Mouse (Mus musculus) MEL (cell line): ENCODE measurements at regions not wholly inside any gene's neighbourhood (a gene's known extent, or its start where the extent isn't known, plus 50 kb on each side); places are given as distances from the start of the nearest gene placed in this dataset.

Source experiments
- DNase-seq: peaks from one replicate; pipeline ENCODE4 v3.0.0; 2011; ENCODE audit warnings: low read depth, low spot score
- H3K27ac ChIP-seq: 2 replicates; pipeline ENCODE4 v1.5.1; 2012; ENCODE audit warnings: low read depth, mild to moderate bottlenecking, control low read depth, low read length, moderate library complexity; ENCODE audit not compliant: control insufficient read depth
- H3K27me3 ChIP-seq, 2 experiments: fragments of 150-350 bp in 1 of 2; sonication (generic) in 1 of 2; 2 replicates each; pipeline ENCODE4 v1.6.1; 2012; ENCODE audit warnings: low read length in 2 of 2, mild to moderate bottlenecking in 2 of 2, improper control_type of control experiment in 1 of 2, moderate library complexity in 1 of 2; ENCODE audit not compliant: insufficient read depth in 2 of 2, control insufficient read depth in 1 of 2
- H3K36me3 ChIP-seq, 2 experiments: 2 replicates each; pipeline ENCODE4 v1.6.1; 2012 to 2014; ENCODE audit warnings: low read length in 2 of 2, improper control_type of control experiment in 1 of 2, inconsistent platforms in 1 of 2, mild to moderate bottlenecking in 1 of 2; ENCODE audit not compliant: insufficient read depth in 2 of 2, control insufficient read depth in 1 of 2
- H3K4me1 ChIP-seq, 2 experiments: fragments of 150-350 bp in 1 of 2; sonication (generic) in 1 of 2; 2 replicates each; pipeline ENCODE4 v1.6.1; 2012; ENCODE audit warnings: low read length in 2 of 2, improper control_type of control experiment in 1 of 2, mild to moderate bottlenecking in 1 of 2; ENCODE audit not compliant: insufficient read depth in 2 of 2, control insufficient read depth in 1 of 2
- H3K4me3 ChIP-seq, 2 experiments: fragments of 150-350 bp in 1 of 2; sonication (generic) in 1 of 2; 2 replicates each; pipeline ENCODE4 v1.5.1; 2012; ENCODE audit warnings: low read depth in 2 of 2, low read length in 2 of 2, mild to moderate bottlenecking in 2 of 2, moderate library complexity in 2 of 2, control low read depth in 1 of 2, improper control_type of control experiment in 1 of 2; ENCODE audit not compliant: control insufficient read depth in 1 of 2, insufficient read depth in 1 of 2
- H3K79me2 ChIP-seq: 2 replicates; pipeline ENCODE4 v1.6.1; 2012; ENCODE audit warnings: mild to moderate bottlenecking, low read length, moderate library complexity; ENCODE audit not compliant: control insufficient read depth, poor library complexity, insufficient read depth
- H3K9ac ChIP-seq: 2 replicates; pipeline ENCODE4 v1.6.1; 2012; ENCODE audit warnings: low read depth, mild to moderate bottlenecking, control low read depth, low read length, moderate library complexity; ENCODE audit not compliant: control insufficient read depth, poor library complexity, severe bottlenecking
- H3K9me3 ChIP-seq: fragments of 150-350 bp; sonication (generic); replicated peaks from 2 replicates; pipeline ENCODE4 v1.6.1; 2012; ENCODE audit warnings: mild to moderate bottlenecking, low read length, improper control_type of control experiment, moderate library complexity; ENCODE audit not compliant: insufficient read depth
- BHLHE40 ChIP-seq: IDR thresholded peaks from 2 replicates; pipeline ENCODE4 v1.6.1; 2012; ENCODE audit warnings: low read depth, mild to moderate bottlenecking, inconsistent platforms, low read length, improper control_type of control experiment, borderline replicate concordance
- E2F4 ChIP-seq: IDR thresholded peaks from 2 replicates; pipeline ENCODE4 v1.6.1; 2011; ENCODE audit warnings: low read depth, low read length, improper control_type of control experiment, borderline replicate concordance
- ELF1 ChIP-seq: IDR thresholded peaks from 2 replicates; pipeline ENCODE4 v1.6.1; 2014; ENCODE audit warnings: low read depth, mild to moderate bottlenecking, inconsistent platforms, low read length, improper control_type of control experiment, moderate library complexity
- EP300 ChIP-seq, 2 experiments: IDR thresholded peaks; 2 replicates each; pipeline ENCODE4 v1.6.1; 2011; ENCODE audit warnings: improper control_type of control experiment in 2 of 2, low read length in 2 of 2, low read depth in 1 of 2, mild to moderate bottlenecking in 1 of 2
- ETS1 ChIP-seq: IDR thresholded peaks from 2 replicates; pipeline ENCODE4 v1.6.1; 2012; ENCODE audit warnings: low read depth, mild to moderate bottlenecking, inconsistent platforms, low read length, improper control_type of control experiment, moderate library complexity
- GABPA ChIP-seq: IDR thresholded peaks from 2 replicates; pipeline ENCODE4 v1.6.1; 2012; ENCODE audit warnings: low read depth, mild to moderate bottlenecking, inconsistent platforms, low read length, improper control_type of control experiment, moderate library complexity
- GATA1 ChIP-seq: IDR thresholded peaks from 2 replicates; pipeline ENCODE4 v1.6.1; 2011; ENCODE audit warnings: low read depth, low read length, improper control_type of control experiment
- HCFC1 ChIP-seq: IDR thresholded peaks from 2 replicates; pipeline ENCODE4 v1.6.1; 2012; ENCODE audit warnings: low read depth, mild to moderate bottlenecking, inconsistent platforms, low read length, improper control_type of control experiment, moderate library complexity
- MAFK ChIP-seq: IDR thresholded peaks from 2 replicates; pipeline ENCODE4 v1.6.1; 2011; ENCODE audit warnings: low read depth, mild to moderate bottlenecking, low read length, improper control_type of control experiment, borderline replicate concordance
- MAX ChIP-seq: IDR thresholded peaks from 2 replicates; pipeline ENCODE4 v1.6.1; 2011; ENCODE audit warnings: low read length, improper control_type of control experiment
- MAZ ChIP-seq: IDR thresholded peaks from 2 replicates; pipeline ENCODE4 v1.6.1; 2012; ENCODE audit warnings: low read depth, mild to moderate bottlenecking, inconsistent platforms, low read length, improper control_type of control experiment
- MEF2A ChIP-seq: IDR thresholded peaks from 2 replicates; pipeline ENCODE4 v1.6.1; 2014; ENCODE audit warnings: low read depth, mild to moderate bottlenecking, inconsistent platforms, low read length, improper control_type of control experiment; ENCODE audit not compliant: poor library complexity, insufficient replicate concordance, severe bottlenecking; ENCODE audit errors: extremely low read depth
- MYB ChIP-seq: IDR thresholded peaks from 2 replicates; pipeline ENCODE4 v1.6.1; 2011; ENCODE audit warnings: mild to moderate bottlenecking, low read depth, low read length, improper control_type of control experiment
- MYC ChIP-seq: IDR thresholded peaks from 2 replicates; pipeline ENCODE4 v1.6.1; 2011; ENCODE audit warnings: low read depth, mild to moderate bottlenecking, low read length, improper control_type of control experiment, moderate library complexity
- NELFE ChIP-seq: IDR thresholded peaks from 2 replicates; pipeline ENCODE4 v1.6.1; 2011; ENCODE audit warnings: low read depth, low read length, improper control_type of control experiment
- NRF1 ChIP-seq: IDR thresholded peaks from 2 replicates; pipeline ENCODE4 v1.6.1; 2014; ENCODE audit warnings: low read depth, mild to moderate bottlenecking, inconsistent platforms, low read length, improper control_type of control experiment, moderate library complexity; ENCODE audit not compliant: poor library complexity, insufficient read depth, severe bottlenecking
- POLR2AphosphoS2 ChIP-seq: IDR thresholded peaks from 2 replicates; pipeline ENCODE4 v1.6.1; 2011; ENCODE audit warnings: low read length, improper control_type of control experiment
- POLR2AphosphoS5 ChIP-seq: IDR thresholded peaks from 2 replicates; pipeline ENCODE4 v1.6.1; 2012; ENCODE audit warnings: low read depth, borderline replicate concordance, mild to moderate bottlenecking, inconsistent platforms, low read length, moderate library complexity, mixed read lengths
- RAD21 ChIP-seq: IDR thresholded peaks from 2 replicates; pipeline ENCODE4 v1.6.1; 2011; ENCODE audit warnings: mild to moderate bottlenecking, low read depth, low read length, improper control_type of control experiment
- RCOR1 ChIP-seq: IDR thresholded peaks from 2 replicates; pipeline ENCODE4 v1.6.1; 2012; ENCODE audit warnings: low read depth, mild to moderate bottlenecking, inconsistent platforms, low read length, improper control_type of control experiment
- TAL1 ChIP-seq: IDR thresholded peaks from 2 replicates; pipeline ENCODE4 v1.6.1; 2012; ENCODE audit warnings: mild to moderate bottlenecking, inconsistent platforms, low read length, moderate library complexity, mixed read lengths
- TBP ChIP-seq: IDR thresholded peaks from 2 replicates; pipeline ENCODE4 v1.8.0; 2011; ENCODE audit warnings: low read depth, low read length, improper control_type of control experiment
- ZMIZ1 ChIP-seq: IDR thresholded peaks from 2 replicates; pipeline ENCODE4 v1.6.1; 2012; ENCODE audit warnings: low read depth, mild to moderate bottlenecking, inconsistent platforms, low read length, improper control_type of control experiment, moderate library complexity
- ZNF384 ChIP-seq: IDR thresholded peaks from 2 replicates; pipeline ENCODE4 v1.6.1; 2012; ENCODE audit warnings: low read depth, mild to moderate bottlenecking, inconsistent platforms, low read length, improper control_type of control experiment

DNA sequence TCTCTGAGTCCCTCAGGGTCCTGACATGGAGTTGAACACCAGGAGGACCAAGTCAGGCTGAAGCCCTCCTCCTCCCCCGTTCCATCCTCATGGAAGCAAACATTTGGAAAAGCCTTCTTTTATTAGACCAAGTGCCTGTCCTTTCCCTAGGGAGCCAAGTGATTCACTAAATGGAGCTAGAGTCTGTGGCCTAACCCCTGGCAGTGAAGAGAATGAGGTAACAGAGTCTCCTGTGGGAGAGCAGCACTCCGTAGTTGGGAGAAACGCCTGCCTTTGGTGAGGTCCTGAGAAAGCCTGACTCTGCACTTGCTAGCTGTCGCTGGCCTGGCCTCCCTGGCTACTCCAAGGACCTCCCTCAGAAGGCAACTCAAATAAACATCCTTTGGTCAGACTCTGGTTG lies 104.2 kb downstream of the Tle3 start:
- Histone ChIP-seq H3K27me3 (no peaks in the 10 kb centered on the region), H3K9me3 (no peaks in the 10 kb centered on the region), H3K9ac (no peak overlapping the region), H3K27ac (no peak overlapping the region), H3K79me2 (no peaks in the 10 kb centered on the region), H3K4me1 (no peaks in the 10 kb centered on the region), H3K4me3 (no peak overlapping the region), H3K36me3 (no peaks in the 10 kb centered on the region)
- no peak for TF ChIP-seq HCFC1
- TF ChIP-seq MAZ = no peak
- TF ChIP-seq EP300 (IDR thresholded peaks at IDR 0.05; ENCODE audit: low read depth in 1 of 2, low read length in 2 of 2) = no peak
- no peak for TF ChIP-seq TAL1
- no peak for TF ChIP-seq MYC
- no peak for TF ChIP-seq NELFE
- no peak for TF ChIP-seq BHLHE40
- TF ChIP-seq POLR2AphosphoS5 = no peak
- no peak for TF ChIP-seq MEF2A
- no peak for TF ChIP-seq GABPA
- no peak for DNase-seq

DNA sequence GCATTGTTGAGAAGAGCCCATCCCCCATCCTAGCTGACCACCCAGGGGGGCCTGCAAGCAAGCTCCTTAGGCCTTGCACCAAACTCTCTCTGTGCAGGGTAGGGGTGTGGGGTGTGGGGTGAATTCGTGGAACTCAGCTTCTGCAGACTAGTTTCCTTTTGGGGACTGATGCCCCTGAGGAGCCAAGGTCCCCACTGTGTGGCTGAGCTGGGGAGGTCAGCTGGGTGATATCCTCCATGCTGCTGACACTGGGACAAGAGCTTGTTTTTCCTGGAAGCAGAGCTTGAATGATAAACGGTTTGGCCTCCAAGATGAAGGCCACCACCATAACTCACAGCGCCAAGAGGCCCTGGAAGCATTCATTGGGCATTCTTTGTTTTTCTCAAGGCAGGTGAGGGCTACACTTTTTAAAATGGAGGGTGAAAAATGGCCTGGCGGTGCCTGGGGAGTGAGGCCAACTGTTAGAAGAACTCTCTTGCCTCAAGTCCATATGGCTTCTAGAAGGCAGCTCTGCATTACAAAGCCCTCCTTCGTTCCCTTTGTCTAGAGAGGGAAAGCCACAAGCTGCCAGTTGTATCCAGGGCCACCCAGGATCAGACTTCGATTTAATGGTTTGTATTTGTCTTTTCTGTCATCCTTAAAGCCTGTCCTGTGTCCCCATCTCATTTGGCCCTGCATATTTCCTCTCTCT lies 98.8 kb downstream of the Tle3 start:
- TF ChIP-seq GABPA (no peak), ZMIZ1 (no peak), ZNF384 (no peak), GATA1 (no peak), MAFK (no peak)
- Histone ChIP-seq H3K27me3 (peaks cover 0 to 3% of the 10 kb centered on the region in 2 experiments; a peak in 2 of 4 replicates), H3K4me3 (no peak overlapping the region), H3K4me1 (no peaks in the 10 kb centered on the region), H3K79me2 (no peaks in the 10 kb centered on the region), H3K9ac (no peak overlapping the region), H3K36me3 (no peaks in the 10 kb centered on the region), H3K27ac (no peak overlapping the region), H3K9me3 (no peaks in the 10 kb centered on the region)
- DNase-seq = no peak

DNA sequence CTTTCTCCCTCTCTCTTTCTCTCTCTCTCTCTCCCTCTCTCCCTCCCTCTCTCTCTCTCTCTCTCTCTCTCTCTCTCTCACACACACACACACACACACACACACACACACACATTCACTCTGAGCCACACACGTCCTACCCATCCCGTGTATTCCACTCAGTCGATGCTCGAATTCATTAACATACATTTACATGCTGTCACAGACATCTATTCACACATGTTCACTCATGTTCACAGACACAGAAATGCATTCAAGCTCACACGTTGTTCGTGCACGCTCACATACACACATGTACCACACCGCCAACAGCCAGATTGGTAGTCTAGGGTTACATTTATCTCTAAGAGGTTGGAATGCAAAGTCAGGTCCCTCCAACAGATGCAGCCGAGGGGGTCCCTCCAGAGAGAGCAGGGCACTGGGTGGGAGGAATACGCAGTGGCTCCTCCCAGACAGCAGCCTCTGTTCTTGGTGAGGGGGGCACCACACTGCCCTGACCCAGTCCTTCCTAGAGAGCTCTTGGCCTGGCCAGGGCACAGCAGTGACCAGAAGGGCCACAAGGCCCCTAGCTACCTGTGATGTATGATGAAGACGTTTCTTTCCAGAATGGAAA lies 96.8 kb downstream of the Tle3 start:
- Histone ChIP-seq H3K36me3 (no peaks in the 10 kb centered on the region), H3K4me1 (no peaks in the 10 kb centered on the region), H3K79me2 (no peaks in the 10 kb centered on the region), H3K4me3 (no peak overlapping the region), H3K9ac (no peak overlapping the region), H3K27ac (no peak overlapping the region), H3K9me3 (no peaks in the 10 kb centered on the region), H3K27me3 (peaks cover 0 to 3% of the 10 kb centered on the region in 2 experiments; a peak in 2 of 4 replicates)
- no peak for DNase-seq
- TF ChIP-seq POLR2AphosphoS2 (no peak), ETS1 (no peak), MYB (no peak), TBP (no peak), E2F4 (no peak), MYC (no peak), MAX (no peak), NRF1 (no peak), ELF1 (no peak), RAD21 (no peak), MAFK (no peak), EP300 (IDR thresholded peaks at IDR 0.05; ENCODE audit: low read depth in 1 of 2, low read length in 2 of 2) (no peak), GABPA (no peak), RCOR1 (no peak), ZNF384 (no peak), BHLHE40 (no peak), MEF2A (no peak)
